9 mouse cellular contexts compared by ENCODE assay signal in the genomic region with DNA sequence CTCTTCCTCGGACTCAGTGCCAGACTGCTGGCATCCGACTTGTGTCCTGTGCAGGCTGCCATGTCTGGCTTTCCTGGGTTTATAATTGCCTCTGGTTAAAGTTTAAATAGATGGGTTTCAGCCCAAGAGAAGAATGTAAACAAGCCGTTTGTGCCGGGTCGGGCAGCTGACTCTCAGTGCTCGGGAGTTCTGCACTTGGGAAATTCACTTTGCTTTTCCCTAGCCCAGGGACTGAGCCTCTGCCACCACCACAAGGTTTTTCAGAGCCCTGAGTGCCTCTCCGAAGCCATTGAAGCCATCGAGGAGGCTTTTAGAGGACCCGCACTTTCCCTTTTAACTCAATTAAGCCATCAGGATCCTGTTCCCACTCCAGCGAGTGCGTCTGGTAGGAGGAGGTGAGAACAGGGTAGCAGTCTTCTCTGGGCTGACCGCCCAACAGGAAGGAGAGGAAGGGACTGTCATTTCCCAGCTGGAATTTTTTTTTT.
DNase-seq lines count a peak whose midpoint lies in the region; ATAC-seq and TF ChIP-seq lines count a peak whose summit lies in the region.
"Had no signal": no experiment of that assay in that cellular context is flagged by ENCODE, and none has a peak within 500 bp of the region (broad histone marks: within the 10 kb centered on the region; RNA-seq: fewer than 3 reads in every experiment).

No protein-coding gene starts in this region.

- no peak overlapping the region for H3K4me3 ChIP-seq in left cerebral cortex, adult 2 months
- H3K4me3 ChIP-seq in lung, embryonic 14.5 days (ENCODE audit: low read depth, low read length), result peak overlapping the region; percentile 26
- no peak overlapping the region for H3K4me3 ChIP-seq in thymus, adult 2 months (ENCODE audit: control insufficient read depth, insufficient read depth, low read length)

- no peak for DNase-seq in left cerebral cortex, adult 2 months (ENCODE audit: extremely low spot score in 1 of 2, low spot score in 2 of 2)
- DNase-seq in left cerebral cortex, postnatal 4 days, result no peak
- peak; percentile 98 for DNase-seq in heart, adult 11 months
- DNase-seq in kidney, adult 8-10 months, result peak; percentile 83 to 87
- DNase-seq in lung, embryonic 14.5 days, result peak; percentile 72
- no peak for DNase-seq in natural killer cell, adult 2 months (ENCODE audit: low spot score in 2 of 2)
- DNase-seq in thymus, adult 2 months, result no peak
- no peak for DNase-seq in left cerebral cortex, adult 8-10 months (ENCODE audit: low spot score in 2 of 2)

- no peaks in the 10 kb centered on the region for H3K36me3 ChIP-seq in lung, embryonic 14.5 days (ENCODE audit: insufficient read depth)
- no peaks in the 10 kb centered on the region for H3K36me3 ChIP-seq in thymus, adult 2 months (ENCODE audit: control insufficient read depth, insufficient read depth, low read length)

- H3K4me1 ChIP-seq in lung, embryonic 14.5 days (ENCODE audit: insufficient read depth), result peaks cover 10% of the 10 kb centered on the region
- peaks cover 9% of the 10 kb centered on the region for H3K4me1 ChIP-seq in thymus, adult 2 months (replicated peaks; ENCODE audit: control insufficient read depth, insufficient read depth, low read length)

- intact Hi-C loops in left cerebral cortex, adult 2 months (cut with DNase I), result loop anchor here (2.0 kb wide), 1 partner anchor 29 kb away; no protein-coding TSS in a partner anchor
- intact Hi-C loops in left cerebral cortex, postnatal 4 days (cut with DNase I), result no loop called here

- WGBS in lung, embryonic 14.5 days, result 2% methylated on average over 12 of the region's 12 CpGs
- WGBS in thymus, adult 2 months, result 64% methylated on average over 12 of the region's 12 CpGs

- peak overlapping the region; percentile 59 for H3K4me2 ChIP-seq in lung, embryonic 14.5 days

- peak overlapping the region; percentile 47 for H3K27ac ChIP-seq in left cerebral cortex, adult 2 months
- peak overlapping the region; percentile 66 for H3K27ac ChIP-seq in lung, embryonic 14.5 days (ENCODE audit: low read depth)
- no peak overlapping the region for H3K27ac ChIP-seq in thymus, adult 2 months (ENCODE audit: control insufficient read depth, insufficient read depth, low read length)
- H3K27ac ChIP-seq: macrophage had no signal

- no peak for TF ChIP-seq POLR2A in thymus, adult 2 months (IDR thresholded peaks at IDR 0.05; ENCODE audit: control insufficient read depth, extremely low read depth, insufficient read depth, low read length, poor library complexity)

- H3K9me3 ChIP-seq in lung, embryonic 14.5 days (ENCODE audit: low read depth, low read length), result no peaks in the 10 kb centered on the region

- no peaks in the 10 kb centered on the region for H3K27me3 ChIP-seq in lung, embryonic 14.5 days (ENCODE audit: insufficient read depth, low read length)
- H3K27me3 ChIP-seq in thymus, adult 2 months (ENCODE audit: control insufficient read depth, insufficient read depth, low read length), result no peaks in the 10 kb centered on the region

- TF ChIP-seq CTCF in left cerebral cortex, adult 2 months (IDR thresholded peaks at IDR 0.05), result no peak
- no peak for TF ChIP-seq CTCF in lung, embryonic 14.5 days (IDR thresholded peaks at IDR 0.05; ENCODE audit: low read depth)
- no peak for TF ChIP-seq CTCF in thymus, adult 2 months (IDR thresholded peaks at IDR 0.05; ENCODE audit: borderline replicate concordance, control insufficient read depth, extremely low read depth, insufficient read depth, low read length, poor library complexity)

- ATAC-seq in lung, embryonic 14.5 days (ENCODE audit: insufficient read depth), result peak; percentile 88

- 0 out of 2 replicates have a peak overlapping the region, but pooled peaks have one; percentile 6 for H3K9ac ChIP-seq in lung, embryonic 14.5 days

Comparison
In these comparisons a context has a peak if more than half of its experiments do, and no peak if none do; other contexts are left out.
1. DNase-seq: peak in heart, adult 11 months (single experiment), kidney, adult 8-10 months (2 of 2) and lung, embryonic 14.5 days (single experiment); none in left cerebral cortex, adult 2 months (0 of 2), left cerebral cortex, postnatal 4 days (single experiment), natural killer cell, adult 2 months (0 of 2), thymus, adult 2 months (single experiment) and left cerebral cortex, adult 8-10 months (0 of 2).